Mouse (Mus musculus) CD8-positive naive resting alpha-beta T cell, adult 2 months (primary cell): Measurements from ENCODE around the gene Aifm3.
"Not testable (repeated sequence)": the region's sequence is repeated elsewhere in the genome, so short reads cannot be mapped to it uniquely, and the experiment has no call there.

ENCODE experiments used
- DNase-seq, 2 experiments: peaks; one replicate each; pipeline ENCODE4 v3.0.0; 2022; ENCODE audit warnings: low read depth in 2 of 2, low spot score in 2 of 2

Gene Aifm3

DNA sequence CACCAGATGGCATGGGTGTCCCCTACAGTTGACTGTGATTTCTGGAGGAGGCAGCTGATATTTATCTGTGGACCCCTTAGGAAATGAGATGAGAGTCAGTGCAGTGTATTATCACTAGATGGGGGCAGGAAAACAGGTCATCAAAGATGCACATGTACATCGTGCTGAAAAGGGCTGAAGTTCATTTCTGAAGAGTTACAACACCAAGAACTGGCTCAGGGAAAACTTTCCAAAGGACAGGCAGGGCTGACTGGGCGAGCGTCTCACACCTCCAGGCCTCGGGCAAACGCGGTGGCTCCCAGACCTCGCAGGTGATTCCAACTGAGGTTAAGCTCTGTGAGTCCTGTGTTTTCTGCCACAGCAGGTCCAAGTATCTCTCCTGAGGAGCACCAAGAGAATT, 63.4 kb downstream of the Aifm3 start:
- DNase-seq: no peak

DNA sequence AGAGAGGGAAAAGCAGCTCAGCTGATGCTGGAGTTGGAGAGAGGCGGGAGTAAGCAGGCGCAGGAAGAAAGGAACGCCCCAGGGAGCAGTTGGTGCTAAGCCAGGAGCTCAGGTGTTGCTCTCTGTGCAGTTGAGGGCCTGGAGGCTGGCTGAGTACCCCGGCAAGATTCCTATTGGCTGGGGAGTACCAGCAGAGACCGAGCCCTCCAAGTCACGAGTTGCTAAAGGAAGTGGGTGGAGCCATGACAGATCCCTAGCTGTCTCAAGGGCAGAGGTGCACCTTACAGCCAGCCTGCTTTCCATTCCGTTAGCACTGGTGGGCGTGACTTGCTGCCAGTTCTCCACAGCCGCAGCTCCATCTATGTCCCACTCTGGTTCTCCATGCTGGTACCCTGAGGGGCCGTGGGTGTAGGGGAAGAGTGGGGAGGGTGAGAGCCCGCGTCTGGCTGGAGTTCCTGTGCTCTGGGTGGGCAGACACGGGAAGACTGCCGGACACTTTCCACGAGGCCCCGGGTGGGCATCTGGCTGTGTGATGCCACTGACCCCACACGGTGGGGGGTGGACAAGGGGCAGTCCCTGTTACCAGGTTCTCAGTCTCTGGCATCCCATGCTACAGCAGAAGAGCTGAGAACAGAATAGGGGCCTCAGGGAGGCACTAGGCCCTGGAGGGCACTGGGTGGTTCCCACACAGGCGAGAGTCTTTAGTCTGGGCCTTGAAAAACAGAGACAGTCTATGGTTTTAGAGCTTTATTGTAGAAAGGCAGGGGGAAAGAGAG, 64.7 kb downstream of the Aifm3 start:
- peak; percentile 48 to 51 for DNase-seq

DNA sequence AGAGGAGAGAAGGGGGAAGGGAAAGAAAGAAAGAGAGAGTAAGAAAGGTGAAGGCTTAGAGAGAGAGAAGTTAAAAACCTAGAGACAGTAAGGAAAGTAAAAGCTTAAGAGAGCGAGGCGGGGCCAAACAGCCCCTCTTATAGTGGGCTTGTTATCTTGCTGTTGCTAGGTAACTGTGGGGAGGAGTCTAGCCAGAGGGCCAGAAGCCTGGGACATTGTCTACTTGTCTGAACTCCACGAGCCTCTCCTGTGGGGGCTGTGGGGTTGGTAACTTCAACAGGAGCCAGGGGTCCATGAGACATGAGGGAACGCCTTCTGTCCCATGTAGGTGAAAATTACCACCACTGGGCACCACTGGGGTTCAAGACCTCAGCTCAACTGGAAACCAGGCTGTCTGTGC, 65.3 kb downstream of the Aifm3 start:
- DNase-seq: not testable (repeated sequence)

DNA sequence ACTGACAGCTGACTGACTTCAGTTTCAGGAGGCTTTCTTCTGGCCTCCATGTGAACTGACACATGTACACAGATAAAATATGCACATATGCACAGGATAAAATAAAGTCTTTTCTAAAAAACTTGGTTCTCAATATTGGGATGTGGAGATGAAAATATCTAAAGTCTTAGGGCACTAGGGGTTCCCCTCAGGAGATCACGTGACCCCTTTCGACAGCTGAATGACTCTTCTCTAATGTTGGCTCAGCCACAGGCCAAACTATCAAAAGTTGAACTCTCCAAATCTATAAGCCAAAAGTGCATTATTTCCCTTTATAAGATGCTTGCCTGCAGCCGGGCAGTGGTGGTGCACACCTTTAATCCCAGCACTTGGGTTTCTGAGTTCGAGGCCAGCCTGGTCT, 66.8 kb downstream of the Aifm3 start:
- no peak for DNase-seq

DNA sequence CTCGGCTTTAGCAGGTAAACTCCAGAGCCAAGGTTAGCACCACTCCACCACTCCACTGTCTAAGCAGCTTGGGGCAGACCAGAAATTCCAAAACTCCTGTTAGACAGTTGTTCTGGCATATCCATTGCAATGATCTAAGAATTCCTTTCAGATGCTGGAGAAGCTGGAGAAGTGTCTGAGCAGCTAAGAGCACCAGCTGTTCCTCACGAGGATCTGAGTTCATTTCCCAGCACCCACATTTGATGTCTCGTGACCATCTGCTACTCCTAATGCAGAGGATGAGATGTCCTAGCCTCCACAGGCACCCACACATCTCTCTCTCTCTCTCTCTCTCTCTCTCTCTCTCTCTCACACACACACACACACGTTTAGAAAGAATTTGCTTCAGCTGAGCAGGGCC, 67.5 kb downstream of the Aifm3 start:
- DNase-seq: no peak
